Mouse (Mus musculus) kidney, adult 2 months (tissue): ENCODE results near the gene Cbr3. TPM values are rescaled to one million over a fixed set of nuclear protein-coding genes. Genes with fewer than 3 reads are reported as not detected.

Experiments
- DNase-seq: peaks from one replicate; pipeline ENCODE4 v3.0.0; 2021
- H3K27ac ChIP-seq: fragments of 200-500 bp; 2 replicates; pipeline ENCODE4 v1.5.1; 2012; ENCODE audit warnings: low read depth, low read length, control low read depth, inconsistent platforms; ENCODE audit not compliant: insufficient read depth
- H3K27me3 ChIP-seq: fragments of 200-500 bp; replicated peaks from 2 replicates; pipeline ENCODE4 v1.6.1; 2012; ENCODE audit warnings: mild to moderate bottlenecking, moderate library complexity, low read length, inconsistent platforms; ENCODE audit not compliant: control insufficient read depth, insufficient read depth
- H3K36me3 ChIP-seq: fragments of 200-500 bp; 2 replicates; pipeline ENCODE4 v1.6.1; 2012; ENCODE audit warnings: mild to moderate bottlenecking, moderate library complexity, low read length, inconsistent platforms; ENCODE audit not compliant: control insufficient read depth, insufficient read depth
- H3K4me1 ChIP-seq: fragments of 200-500 bp; 2 replicates; pipeline ENCODE4 v1.6.1; 2011; ENCODE audit warnings: low read length; ENCODE audit not compliant: control insufficient read depth, insufficient read depth
- H3K4me3 ChIP-seq: fragments of 200-500 bp; 2 replicates; pipeline ENCODE4 v1.5.1; 2011; ENCODE audit warnings: mild to moderate bottlenecking, low read depth, low read length, control low read depth; ENCODE audit not compliant: insufficient read depth
- CTCF ChIP-seq: fragments of 200-500 bp; conservative IDR thresholded peaks from 2 replicates; pipeline ENCODE4 v1.5.1; 2011; ENCODE audit warnings: low read depth, mild to moderate bottlenecking, control low read depth, low read length, moderate library complexity, mixed read lengths; ENCODE audit not compliant: insufficient read depth, insufficient read length
- POLR2A ChIP-seq: fragments of 200-500 bp; IDR thresholded peaks from one replicate; pipeline ENCODE4 v1.6.1; 2011; ENCODE audit warnings: low read depth, low read length, control low read depth
- WGBS: fragments of 180-500 bp; shearing (Covaris S2); methylation state at CpG from one replicate; pipeline ENCODE4 v1.1.7; 2018; 5-methylcytosine and 5-hydroxymethylcytosine counted together
- polyA plus RNA-seq: library from polyadenylated mRNA; depleted of rRNA; stranded (reverse); fragments of >200 nt; gene quantifications from 2 replicates; pipeline ENCODE4 v1.2.3, GENCODE M21; 2012; rRNA removed

Cbr3 gene
- polyA plus RNA-seq, 1 experiment, result 4.9 TPM

DNA sequence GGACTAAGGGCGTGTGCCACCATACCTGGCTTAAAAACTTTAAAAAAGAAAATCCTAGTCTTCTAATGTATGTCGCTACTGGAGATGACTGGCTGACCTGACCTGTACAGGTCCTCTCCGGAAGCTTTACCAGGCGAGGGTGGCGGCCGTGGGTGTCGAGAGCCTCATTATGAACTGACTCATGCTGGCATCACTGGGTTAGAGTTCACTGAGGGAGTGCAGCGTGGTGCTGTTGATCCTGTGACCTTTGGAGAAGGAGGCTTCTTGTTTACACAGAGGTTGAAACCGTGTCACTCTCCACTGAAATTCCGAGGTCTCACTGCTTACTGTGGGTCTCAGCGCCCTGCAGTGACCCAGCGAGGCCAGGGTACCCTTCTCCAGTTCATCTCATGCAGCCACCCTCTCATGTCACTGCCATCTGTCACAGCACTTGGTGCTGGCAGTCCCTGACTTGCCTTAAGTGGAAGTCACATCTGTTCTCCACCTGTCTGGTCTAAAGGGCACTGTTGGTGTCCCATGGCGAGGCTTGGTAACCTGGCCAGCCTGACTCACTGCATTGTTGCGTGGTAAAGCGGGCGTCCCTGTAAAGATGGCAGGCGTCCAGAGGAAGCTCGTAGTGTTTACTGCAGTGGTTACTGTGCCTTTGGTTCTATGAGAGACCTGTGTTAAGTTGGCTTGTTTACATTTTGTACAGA, 50.0 kb downstream of the Cbr3 start:
- no peaks in the 10 kb centered on the region for H3K27me3 ChIP-seq
- TF ChIP-seq CTCF (no peak), POLR2A (no peak)
- no peak for DNase-seq
- H3K4me3 ChIP-seq, result no peak overlapping the region
- H3K4me1 ChIP-seq, result no peaks in the 10 kb centered on the region
- 83% methylated on average over 18 of the region's 18 CpGs for WGBS
- no peak overlapping the region for H3K27ac ChIP-seq
- no peaks in the 10 kb centered on the region for H3K36me3 ChIP-seq

DNA sequence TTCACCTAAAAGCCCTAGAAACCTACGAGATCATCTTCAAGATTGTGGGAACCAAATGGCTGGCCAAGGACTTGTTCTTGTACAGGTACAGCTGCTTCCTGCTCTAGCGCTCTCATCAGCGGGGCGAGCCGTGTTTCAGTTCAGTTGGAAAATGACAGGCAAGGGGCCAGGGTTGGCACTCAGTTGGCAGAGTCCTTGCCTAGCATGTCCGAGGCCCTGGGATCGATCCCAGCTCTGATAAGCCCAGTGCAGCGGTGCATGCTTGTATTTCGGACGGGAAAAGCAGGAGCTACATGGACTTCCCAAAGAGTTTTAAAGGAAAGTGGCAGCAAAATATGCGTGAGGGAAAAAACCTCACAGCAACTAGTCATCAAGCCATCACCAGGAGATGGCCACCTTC, 56.2 kb downstream of the Cbr3 start:
- Histone ChIP-seq H3K36me3 (no peaks in the 10 kb centered on the region), H3K4me1 (no peaks in the 10 kb centered on the region), H3K27ac (no peak overlapping the region), H3K27me3 (no peaks in the 10 kb centered on the region), H3K4me3 (no peak overlapping the region)
- TF ChIP-seq CTCF (no peak), POLR2A (no peak)
- WGBS, result 84% methylated on average over 11 of the region's 11 CpGs
- DNase-seq, result peak; percentile 2

Other genes with a start within 250 kb of the Cbr3 start
- 6.8 and 8.2 TPM in 2 replicates for gene Setd4, start 79.2 kb upstream of the Cbr3 start, polyA plus RNA-seq
- 691 and 847 TPM in 2 replicates for gene Cbr1, start 77.4 kb upstream of the Cbr3 start, polyA plus RNA-seq
- not detected in 2 replicates for gene Gm5678, start 55.1 kb upstream of the Cbr3 start, polyA plus RNA-seq
- 23.8 and 28.2 TPM in 2 replicates for gene Dop1b, start 28.7 kb downstream of the Cbr3 start, polyA plus RNA-seq
- gene Morc3, start 148.9 kb downstream of the Cbr3 start, polyA plus RNA-seq, result 5.3 and 6.4 TPM in 2 replicates
- gene Chaf1b, start 200.7 kb downstream of the Cbr3 start, polyA plus RNA-seq, result 1.6 and 2.0 TPM in 2 replicates